Mouse (Mus musculus): ENCODE results near the gene Klhl33. TPM values are rescaled to one million over a fixed set of nuclear protein-coding genes. Genes with fewer than 3 reads are reported as not detected.
"Not testable (repeated sequence)": the region's sequence is repeated elsewhere in the genome, so short reads cannot be mapped to it uniquely, and the experiment has no call there.

Klhl33 gene
- polyA plus RNA-seq, 1 experiment from 2014 or later: 0.10 TPM

DNA sequence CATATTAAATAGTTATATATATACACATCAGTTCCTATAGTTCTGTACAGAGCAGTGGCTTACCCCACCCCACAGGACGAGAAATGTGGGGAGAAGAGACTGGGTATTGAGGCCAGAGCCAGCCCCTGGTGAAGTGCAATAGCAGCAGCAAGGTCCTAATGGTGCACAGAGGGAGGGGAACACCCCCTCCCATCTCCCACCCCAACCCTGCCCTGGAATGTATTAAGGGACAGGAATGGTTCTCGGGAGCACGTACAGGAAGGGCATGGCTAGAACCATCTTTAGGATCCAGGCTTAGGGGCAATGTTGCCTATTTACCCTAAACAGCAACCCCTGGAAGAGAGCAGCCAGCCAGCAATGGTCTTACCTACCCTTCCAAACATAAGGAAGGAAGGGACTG, 30.1 kb upstream of the Klhl33 start:
- H3K9me3 ChIP-seq (replicated peaks): no peaks in the 10 kb centered on the region
- H3K27me3 ChIP-seq (ENCODE audit: low read depth, poor library complexity, severe bottlenecking): no peaks in the 10 kb centered on the region
- DNase-seq (ENCODE audit: low spot score): no peak
- H3K4me3 ChIP-seq: no peak overlapping the region
- H3K36me3 ChIP-seq: peaks cover 39% of the 10 kb centered on the region
- H3K4me1 ChIP-seq: peaks cover 40% of the 10 kb centered on the region
- H3K27ac ChIP-seq: no peak overlapping the region
- WGBS: 71% methylated on average over 3 of the region's 3 CpGs

DNA sequence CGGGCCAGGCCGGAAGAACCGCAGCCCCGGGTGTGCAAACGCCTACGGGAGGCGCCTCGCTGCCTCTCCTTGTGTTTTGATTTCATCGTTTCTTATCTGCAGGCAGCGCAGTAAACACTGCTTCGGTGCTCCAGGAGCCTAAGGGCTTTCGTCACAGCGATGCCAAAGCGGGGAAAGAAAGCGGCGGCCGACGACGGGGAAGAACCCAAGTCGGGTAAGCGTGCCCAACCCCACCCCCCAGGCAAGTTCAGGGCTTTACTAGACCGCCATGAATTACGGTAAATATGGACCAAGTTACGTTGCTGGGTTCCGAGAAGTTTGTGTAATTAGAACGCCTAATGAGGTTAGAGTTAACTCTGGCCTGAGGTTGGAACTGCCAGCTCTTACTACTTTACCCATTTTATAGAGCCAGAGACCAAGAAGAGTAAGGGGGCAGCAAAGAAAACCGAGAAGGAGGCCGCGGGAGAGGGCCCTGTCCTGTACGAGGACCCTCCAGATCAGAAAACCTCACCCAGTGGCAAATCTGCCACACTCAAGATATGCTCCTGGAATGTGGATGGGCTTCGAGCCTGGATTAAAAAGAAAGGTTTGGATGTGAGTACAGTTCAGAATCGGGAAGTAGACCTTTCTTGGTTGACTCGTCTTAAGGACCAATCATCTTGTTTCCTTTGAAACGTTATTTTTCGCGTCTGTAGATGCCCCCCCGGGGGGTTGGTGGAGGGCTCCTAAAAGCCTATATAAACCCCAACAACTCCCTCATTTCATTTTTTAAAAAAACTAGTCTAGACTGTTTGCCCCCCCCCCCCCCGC, 28.0 kb upstream of the Klhl33 start:
- Histone ChIP-seq H3K4me3 (peak overlapping the region; percentile 87), H3K4me1 (peaks cover 31% of the 10 kb centered on the region), H3K27me3 (ENCODE audit: low read depth, poor library complexity, severe bottlenecking) (no peaks in the 10 kb centered on the region), H3K36me3 (peaks cover 45% of the 10 kb centered on the region), H3K27ac (peak overlapping the region; percentile 95), H3K9me3 (replicated peaks) (no peaks in the 10 kb centered on the region)
- 2% methylated on average over 38 of the region's 38 CpGs for WGBS
- DNase-seq (ENCODE audit: low spot score): peak; percentile 41

DNA sequence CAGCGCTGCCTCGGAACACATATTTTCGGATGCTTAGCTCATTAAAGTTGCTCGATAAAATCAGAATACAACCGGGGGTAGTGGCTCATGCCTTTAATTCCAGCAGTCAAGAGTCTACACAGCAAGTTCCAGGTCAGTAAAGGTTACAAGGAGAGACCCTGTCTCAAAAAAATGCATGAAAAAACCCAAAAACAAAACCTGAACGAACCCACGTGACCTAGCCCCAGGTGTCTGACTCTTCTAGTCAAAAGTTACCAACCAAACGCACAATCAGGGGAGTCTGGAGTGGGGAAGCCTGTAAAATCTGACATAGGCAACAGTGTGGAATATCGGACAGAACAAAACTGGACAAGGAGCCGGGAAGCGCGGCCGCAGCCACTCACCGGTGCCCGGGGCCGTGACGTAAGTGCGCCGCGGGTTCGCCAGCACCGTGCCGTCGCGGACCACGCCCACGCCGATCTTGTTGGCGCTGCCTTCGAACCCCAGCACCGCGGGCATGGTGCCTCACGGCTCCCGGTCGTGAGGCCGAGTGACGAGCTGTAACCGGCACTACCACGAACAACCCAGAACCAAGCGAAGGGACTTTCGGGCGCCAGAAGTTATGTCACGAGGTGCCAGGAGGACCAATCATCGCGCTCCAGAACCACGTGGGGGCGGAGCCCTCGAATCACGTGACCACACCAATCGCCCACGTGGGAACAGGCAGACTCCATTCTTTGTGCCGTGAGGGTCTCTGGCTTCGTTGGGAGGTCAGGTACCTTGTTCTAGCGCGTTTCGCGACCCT, 27.2 kb upstream of the Klhl33 start, which contains the start of the genes Osgep and Apex1:
Gene Osgep (minus strand): TSS at position 613 of the 784 bp plus-strand sequence.
Gene Apex1 (plus strand): TSS at position 688 of the 784 bp plus-strand sequence.
- DNase-seq (ENCODE audit: low spot score): peak; percentile 98
- under 1% methylated on average over 57 of the region's 57 CpGs for WGBS
- peak within 1 kb of the TSS; percentile 95 for H3K27ac ChIP-seq
- H3K27me3 ChIP-seq (ENCODE audit: low read depth, poor library complexity, severe bottlenecking): no peaks in the 10 kb centered on the region
- H3K9me3 ChIP-seq (replicated peaks): no peaks in the 10 kb centered on the region
- H3K4me3 ChIP-seq: peak within 1 kb of the TSS; percentile 87
- peaks cover 52% of the 10 kb centered on the region for H3K36me3 ChIP-seq
- peaks cover 23% of the 10 kb centered on the region for H3K4me1 ChIP-seq

DNA sequence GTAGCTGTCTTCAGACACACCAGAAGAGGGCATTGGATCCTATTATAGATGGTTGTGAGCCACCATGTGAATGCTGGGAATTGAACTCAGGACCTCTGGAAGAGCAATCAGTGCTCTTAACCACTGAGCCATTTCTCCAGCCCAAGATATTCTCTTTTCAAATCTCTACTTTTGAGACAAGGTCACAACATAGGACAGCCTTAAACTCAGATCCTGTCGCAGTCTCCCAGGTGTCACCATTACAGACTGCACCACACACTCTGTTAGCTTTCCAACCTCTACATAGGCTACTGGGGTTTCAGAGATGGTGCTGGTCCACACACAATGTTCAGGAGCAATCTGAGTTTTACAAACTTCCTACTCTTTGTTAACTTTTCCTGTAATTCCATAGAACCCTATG, 26.1 kb upstream of the Klhl33 start:
- 73% methylated on average over 1 of the region's 1 CpGs for WGBS

DNA sequence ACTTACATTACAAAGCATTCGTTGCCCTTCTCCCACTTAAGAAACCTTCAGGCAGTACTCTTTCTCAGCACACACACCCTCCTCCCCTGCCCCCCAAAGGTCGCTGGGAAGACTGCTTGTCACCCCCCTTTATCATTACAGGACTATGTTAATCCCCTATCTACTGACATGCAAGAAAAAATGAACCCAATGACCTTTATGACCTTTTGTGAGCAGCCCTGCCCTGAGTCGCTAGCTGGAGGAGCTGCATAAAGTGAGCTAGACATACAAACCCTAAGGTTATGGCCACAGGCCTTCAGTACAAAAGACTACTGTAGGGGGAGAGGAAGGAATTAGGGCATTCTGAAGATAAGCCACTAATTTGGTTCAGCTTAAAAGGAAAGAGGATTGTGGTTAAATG, 14.0 kb upstream of the Klhl33 start:
- H3K27ac ChIP-seq: no peak overlapping the region
- WGBS: 65% methylated on average over 3 of the region's 3 CpGs
- no peak for DNase-seq (ENCODE audit: low spot score)
- peaks cover 58% of the 10 kb centered on the region for H3K36me3 ChIP-seq
- H3K27me3 ChIP-seq (ENCODE audit: low read depth, poor library complexity, severe bottlenecking): no peaks in the 10 kb centered on the region
- H3K4me1 ChIP-seq: no peaks in the 10 kb centered on the region
- H3K4me3 ChIP-seq: no peak overlapping the region
- H3K9me3 ChIP-seq (replicated peaks): no peaks in the 10 kb centered on the region

More for the DNA sequence above, 26.1 kb upstream of the Klhl33 start:
- H3K27me3 ChIP-seq (ENCODE audit: low read depth, poor library complexity, severe bottlenecking); H3K9me3 ChIP-seq (replicated peaks); DNase-seq (ENCODE audit: low spot score): not testable (repeated sequence)
- Histone ChIP-seq H3K36me3 (peaks cover 52% of the 10 kb centered on the region), H3K27ac (peak overlapping the region; percentile 95; the same call in 1 of the 2 replicates), H3K4me3 (peak overlapping the region; percentile 87), H3K4me1 (peaks cover 19% of the 10 kb centered on the region)

DNA sequence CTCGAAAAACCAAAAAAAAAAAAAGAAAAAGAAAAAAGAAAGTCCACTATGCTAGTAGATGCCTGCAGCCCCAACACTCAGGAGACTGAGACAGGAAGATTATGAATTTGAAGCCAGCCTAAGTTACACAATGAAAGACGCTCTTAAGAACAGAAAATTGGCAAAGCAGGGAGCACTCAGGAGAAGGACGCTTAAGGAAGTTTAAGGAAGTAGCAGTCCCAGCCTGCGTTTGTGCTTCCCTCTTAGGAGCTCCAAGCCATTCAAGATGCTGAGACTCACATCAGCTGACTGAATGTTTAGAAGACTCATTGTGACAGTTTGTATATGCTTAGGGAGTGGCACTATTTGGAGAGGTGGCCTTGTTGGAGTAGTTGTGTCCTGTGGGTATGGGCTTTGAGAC, 10.8 kb upstream of the Klhl33 start:
- Histone ChIP-seq H3K4me1 (peaks cover 8% of the 10 kb centered on the region), H3K4me3 (no peak overlapping the region), H3K27me3 (ENCODE audit: low read depth, poor library complexity, severe bottlenecking) (no peaks in the 10 kb centered on the region), H3K27ac (no peak overlapping the region), H3K9me3 (replicated peaks) (no peaks in the 10 kb centered on the region), H3K36me3 (peaks cover 27% of the 10 kb centered on the region)
- WGBS: 84% methylated on average over 4 of the region's 4 CpGs
- no peak for DNase-seq (ENCODE audit: low spot score)

DNA sequence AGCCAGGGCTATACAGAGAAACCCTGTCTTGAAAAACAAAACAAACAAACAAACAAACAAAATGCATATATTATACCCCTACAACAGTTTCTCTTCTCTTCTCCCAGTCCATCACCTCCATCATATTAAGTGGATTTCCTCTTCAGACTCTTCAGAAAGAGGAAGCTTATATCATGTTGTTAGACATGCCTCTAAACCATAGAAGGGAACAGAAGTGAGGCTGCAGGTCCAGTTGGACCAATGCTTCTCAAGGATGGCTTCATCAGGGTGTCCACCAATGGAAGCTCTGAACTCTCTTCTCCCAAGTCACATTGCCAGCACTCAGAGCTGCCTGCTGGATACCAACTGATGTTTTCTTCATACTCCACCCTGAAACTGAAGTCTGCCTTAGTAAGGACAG, 8.0 kb upstream of the Klhl33 start:
- H3K4me3 ChIP-seq; H3K27me3 ChIP-seq (ENCODE audit: low read depth, poor library complexity, severe bottlenecking); H3K36me3 ChIP-seq; H3K4me1 ChIP-seq; DNase-seq (ENCODE audit: low spot score); H3K27ac ChIP-seq; H3K9me3 ChIP-seq (replicated peaks): not testable (repeated sequence)

DNA sequence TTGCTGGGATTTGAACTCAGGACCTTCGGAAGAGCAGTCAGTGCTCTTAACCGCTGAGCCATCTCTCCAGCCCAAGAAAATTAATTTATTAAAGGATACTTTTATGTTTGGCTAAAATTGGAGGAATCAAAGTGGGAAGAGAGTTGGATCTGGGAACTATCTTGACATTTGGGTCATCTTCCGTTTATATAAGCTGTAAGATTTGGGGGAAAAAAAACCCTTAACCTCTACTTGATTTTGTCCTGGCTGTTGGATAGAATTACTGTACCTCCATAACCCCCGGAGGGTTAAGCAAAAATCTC, 7.5 kb upstream of the Klhl33 start:
- 87% methylated on average over 4 of the region's 4 CpGs for WGBS
- no peaks in the 10 kb centered on the region for H3K27me3 ChIP-seq (ENCODE audit: low read depth, poor library complexity, severe bottlenecking)
- DNase-seq (ENCODE audit: low spot score): no peak
- no peaks in the 10 kb centered on the region for H3K9me3 ChIP-seq (replicated peaks)
- peaks cover 8% of the 10 kb centered on the region for H3K4me1 ChIP-seq
- no peaks in the 10 kb centered on the region for H3K36me3 ChIP-seq
- no peak overlapping the region for H3K27ac ChIP-seq
- H3K4me3 ChIP-seq: no peak overlapping the region

DNA sequence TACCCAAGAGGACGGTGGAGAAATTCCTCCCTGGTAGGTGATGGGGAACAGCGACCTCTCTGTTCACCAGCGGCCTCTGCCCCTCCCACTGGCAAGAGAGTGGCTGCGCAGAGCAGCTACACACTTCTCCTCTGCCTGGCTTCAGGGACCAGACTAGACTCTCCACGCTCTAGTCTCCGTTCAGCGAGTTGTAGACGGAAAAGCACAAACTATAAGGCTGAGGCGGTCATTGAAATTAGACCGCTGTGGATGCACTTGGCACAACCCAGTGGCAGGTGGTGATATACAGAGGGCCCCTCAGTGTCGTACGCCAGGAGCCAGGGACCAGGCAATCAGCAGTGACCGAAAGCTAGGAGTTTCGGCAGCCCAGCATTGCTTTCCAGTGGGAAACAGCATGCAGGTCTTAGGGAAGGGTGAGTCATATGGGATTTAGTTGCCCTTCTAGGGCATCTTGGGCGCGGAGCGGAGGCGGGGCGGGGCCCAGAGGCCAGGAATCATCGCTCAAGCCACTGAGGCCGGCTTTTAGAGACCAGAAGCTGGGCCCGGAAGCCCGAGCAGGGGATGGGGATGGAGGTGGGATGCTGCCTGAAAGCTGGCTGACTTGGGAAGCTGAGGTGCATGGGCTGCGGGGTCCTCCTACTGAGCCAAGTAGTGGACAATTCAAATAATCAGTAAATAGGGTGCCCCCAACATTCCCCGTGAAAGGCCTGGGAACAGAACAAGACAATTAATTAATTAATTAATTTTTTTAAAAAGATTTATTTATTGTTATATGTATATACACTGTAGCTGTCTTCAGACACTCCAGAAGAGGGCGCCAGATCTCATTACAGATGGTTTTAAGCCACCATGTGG, 6.9 kb upstream of the Klhl33 start:
- WGBS: 4% methylated on average over 26 of the region's 26 CpGs
- H3K27ac ChIP-seq: peak overlapping the region; percentile 66; the same call in 1 of the 2 replicates

DNA sequence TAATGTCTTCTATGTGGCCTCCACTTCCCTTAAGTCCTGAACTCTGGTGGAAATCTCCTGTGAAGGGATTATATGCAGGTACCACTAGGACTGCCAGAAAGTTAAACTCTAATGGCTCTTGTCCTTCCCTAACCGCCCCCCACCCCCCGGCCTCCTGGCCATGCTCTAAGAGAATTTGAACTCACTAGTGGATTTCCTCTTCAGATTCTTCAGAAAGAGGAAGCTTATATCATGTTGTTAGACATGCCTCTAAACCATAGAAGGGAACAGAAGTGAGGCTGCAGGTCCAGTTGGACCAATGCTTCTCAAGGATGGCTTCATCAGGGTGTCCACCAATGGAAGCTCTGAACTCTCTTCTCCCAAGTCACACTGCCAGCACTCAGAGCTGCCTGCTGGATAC, 685 bp upstream of the Klhl33 start:
- not testable (repeated sequence) for DNase-seq (ENCODE audit: low spot score); H3K36me3 ChIP-seq; H3K9me3 ChIP-seq (replicated peaks); H3K27ac ChIP-seq; H3K4me3 ChIP-seq
- Histone ChIP-seq H3K27me3 (ENCODE audit: low read depth, poor library complexity, severe bottlenecking) (peaks cover 32% of the 10 kb centered on the region), H3K4me1 (peaks cover 13% of the 10 kb centered on the region)
- WGBS: 98% methylated on average over 2 of the region's 2 CpGs

More for the DNA sequence above, 6.9 kb upstream of the Klhl33 start:
- peak overlapping the region; percentile 53 for H3K4me3 ChIP-seq
- H3K9me3 ChIP-seq (replicated peaks): no peaks in the 10 kb centered on the region
- H3K36me3 ChIP-seq: no peaks in the 10 kb centered on the region
- H3K27me3 ChIP-seq (ENCODE audit: low read depth, poor library complexity, severe bottlenecking): no peaks in the 10 kb centered on the region
- H3K4me1 ChIP-seq: peaks cover 8% of the 10 kb centered on the region
- peak; percentile 66 for DNase-seq (ENCODE audit: low spot score)

DNA sequence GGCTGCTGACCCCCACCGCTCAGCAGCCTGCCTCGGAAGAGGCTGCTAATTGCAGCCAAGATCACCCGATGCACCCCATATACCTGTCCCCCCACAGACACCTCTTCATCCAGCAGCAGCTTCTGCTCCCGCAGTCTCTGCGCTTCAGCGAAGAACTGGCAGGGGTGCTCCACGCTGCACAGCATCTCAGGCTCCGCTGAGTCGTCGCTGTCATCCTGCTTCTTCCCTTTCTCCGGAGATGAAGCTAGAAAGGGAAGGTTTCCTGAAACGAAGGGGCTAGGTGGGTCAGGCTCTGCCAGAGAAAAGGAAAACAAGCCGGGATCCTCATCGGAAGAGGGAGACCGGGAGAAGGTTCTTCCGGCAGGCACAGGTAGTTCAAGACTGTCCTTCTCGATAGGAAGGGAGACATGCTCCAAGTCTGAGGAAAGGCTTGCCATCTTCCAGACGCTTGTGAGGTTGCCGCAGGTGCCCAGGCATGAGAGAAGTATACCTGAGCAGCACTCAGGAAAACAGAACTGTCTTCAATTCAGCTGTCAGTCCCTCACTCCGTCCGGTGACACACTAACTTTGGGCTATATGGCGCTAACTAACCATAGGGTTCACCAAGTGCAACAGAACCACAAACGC, 447 bp downstream of the Klhl33 start:
- H3K27me3 ChIP-seq (ENCODE audit: low read depth, poor library complexity, severe bottlenecking): peaks cover 32% of the 10 kb centered on the region
- peak; percentile 31 for DNase-seq (ENCODE audit: low spot score)
- H3K4me1 ChIP-seq: peaks cover 13% of the 10 kb centered on the region
- H3K36me3 ChIP-seq: no peaks in the 10 kb centered on the region
- peak overlapping the region; percentile 46; the same call in 1 of the 2 replicates for H3K27ac ChIP-seq
- no peaks in the 10 kb centered on the region for H3K9me3 ChIP-seq (replicated peaks)
- 16% methylated on average over 23 of the region's 23 CpGs for WGBS
- H3K4me3 ChIP-seq: peak overlapping the region; percentile 54

Measured in limb, embryonic 10.5 days (tissue).